Mouse (Mus musculus) limb, embryonic 13.5 days (tissue): Measurements from ENCODE around the gene Cyba. TPM values are rescaled to one million over a fixed set of nuclear protein-coding genes. Genes with fewer than 3 reads are reported as not detected.

ENCODE experiments used
- microRNA-seq: library from miRNA; unstranded; fragments of <30 nt; microRNA quantifications from one replicate; pipeline ENCODE4, GENCODE M21; 2016
- polyA plus RNA-seq: library from polyadenylated mRNA; unstranded; fragments of >200 nt; fragmentation: Nextera tagmentation; extraction: Ambion mirVana; gene quantifications from 2 replicates; pipeline ENCODE4 v1.2.1, GENCODE M21; 2015

The Cyba gene
- polyA plus RNA-seq, 1 experiment from 2014 or later, result 144 TPM

Small RNA genes lying within 50 kb of the gene (microRNA-seq; reads per million reads assigned to microRNA genes)
- gene Gm24366, result not detected

Other genes with a start within 250 kb of the Cyba start
- gene Zfpm1, start 150.8 kb downstream of the Cyba start, polyA plus RNA-seq, result 0.80 and 1.1 TPM in 2 replicates
- gene Trhr2, start 72.2 kb downstream of the Cyba start, polyA plus RNA-seq, result 0.14 and 0.38 TPM in 2 replicates
- gene Zc3h18, start 56.3 kb downstream of the Cyba start, polyA plus RNA-seq, result 59.2 and 59.9 TPM in 2 replicates
- gene Il17c, start 10.9 kb downstream of the Cyba start, polyA plus RNA-seq, result not detected in 2 replicates
- gene Mvd, start 10.5 kb upstream of the Cyba start, polyA plus RNA-seq, result 37.1 and 39.7 TPM in 2 replicates
- 0.83 and 0.97 TPM in 2 replicates for gene Snai3, start 27.8 kb upstream of the Cyba start, polyA plus RNA-seq
- gene Rnf166, start 43.1 kb upstream of the Cyba start, polyA plus RNA-seq, result 51.2 and 52.6 TPM in 2 replicates
- 56.7 and 59.4 TPM in 2 replicates for gene Ctu2, start 43.2 kb upstream of the Cyba start, polyA plus RNA-seq
- 14.0 and 14.7 TPM in 2 replicates for gene Piezo1, start 118.4 kb upstream of the Cyba start, polyA plus RNA-seq
- gene Cdt1, start 135.1 kb upstream of the Cyba start, polyA plus RNA-seq, result 39.3 and 40.2 TPM in 2 replicates
- gene Aprt, start 144.0 kb upstream of the Cyba start, polyA plus RNA-seq, result 335 and 351 TPM in 2 replicates
- gene Galns, start 178.5 kb upstream of the Cyba start, polyA plus RNA-seq, result 9.0 and 9.7 TPM in 2 replicates
- gene Trappc2l, start 178.7 kb upstream of the Cyba start, polyA plus RNA-seq, result 49.6 and 55.6 TPM in 2 replicates
- not detected in 2 replicates for gene Pabpn1l, start 189.8 kb upstream of the Cyba start, polyA plus RNA-seq